Mouse (Mus musculus) thymus, adult 2 months (tissue): ENCODE results near the gene Usmg5. TPM values are rescaled to one million over a fixed set of nuclear protein-coding genes. Genes with fewer than 3 reads are reported as not detected.

Experiments
- DNase-seq: peaks from one replicate; pipeline ENCODE4 v3.0.0; 2021
- H3K27ac ChIP-seq: fragments of 200-500 bp; 2 replicates; pipeline ENCODE4 v1.5.1; 2012; ENCODE audit warnings: low read length, control low read depth; ENCODE audit not compliant: control insufficient read depth, insufficient read depth
- H3K27me3 ChIP-seq: fragments of 200-500 bp; 2 replicates; pipeline ENCODE4 v1.6.1; 2012; ENCODE audit warnings: mild to moderate bottlenecking, low read length, moderate library complexity, mixed read lengths; ENCODE audit not compliant: control insufficient read depth, insufficient read depth
- H3K36me3 ChIP-seq: fragments of 200-500 bp; 2 replicates; pipeline ENCODE4 v1.6.1; 2012; ENCODE audit warnings: mild to moderate bottlenecking, low read length, moderate library complexity; ENCODE audit not compliant: control insufficient read depth, insufficient read depth
- H3K4me1 ChIP-seq: fragments of 200-500 bp; replicated peaks from 2 replicates; pipeline ENCODE4 v1.6.1; 2012; ENCODE audit warnings: low read length; ENCODE audit not compliant: control insufficient read depth, insufficient read depth
- H3K4me3 ChIP-seq: fragments of 200-500 bp; 2 replicates; pipeline ENCODE4 v1.5.1; 2012; ENCODE audit warnings: mild to moderate bottlenecking, low read length, control low read depth, moderate library complexity; ENCODE audit not compliant: control insufficient read depth, insufficient read depth
- CTCF ChIP-seq: fragments of 200-500 bp; IDR thresholded peaks from 2 replicates; pipeline ENCODE4 v1.5.1; 2012; ENCODE audit warnings: mild to moderate bottlenecking, control low read depth, low read length, moderate library complexity, borderline replicate concordance; ENCODE audit not compliant: control insufficient read depth, poor library complexity, insufficient read depth; ENCODE audit errors: extremely low read depth
- POLR2A ChIP-seq: fragments of 200-500 bp; IDR thresholded peaks from 2 replicates; pipeline ENCODE4 v1.6.1; 2012; ENCODE audit warnings: mild to moderate bottlenecking, low read length, control low read depth, moderate library complexity; ENCODE audit not compliant: control insufficient read depth, poor library complexity, insufficient read depth; ENCODE audit errors: extremely low read depth
- WGBS: fragments of 180-500 bp; shearing (Covaris S2); methylation state at CpG from one replicate; pipeline ENCODE4 v1.1.7; 2018; 5-methylcytosine and 5-hydroxymethylcytosine counted together
- polyA plus RNA-seq: library from polyadenylated mRNA; depleted of rRNA; stranded (reverse); fragments of >200 nt; gene quantifications from 2 replicates; pipeline ENCODE4 v1.2.3, GENCODE M21; 2012

Usmg5 gene
- polyA plus RNA-seq, 1 experiment, result 114 TPM

DNA sequence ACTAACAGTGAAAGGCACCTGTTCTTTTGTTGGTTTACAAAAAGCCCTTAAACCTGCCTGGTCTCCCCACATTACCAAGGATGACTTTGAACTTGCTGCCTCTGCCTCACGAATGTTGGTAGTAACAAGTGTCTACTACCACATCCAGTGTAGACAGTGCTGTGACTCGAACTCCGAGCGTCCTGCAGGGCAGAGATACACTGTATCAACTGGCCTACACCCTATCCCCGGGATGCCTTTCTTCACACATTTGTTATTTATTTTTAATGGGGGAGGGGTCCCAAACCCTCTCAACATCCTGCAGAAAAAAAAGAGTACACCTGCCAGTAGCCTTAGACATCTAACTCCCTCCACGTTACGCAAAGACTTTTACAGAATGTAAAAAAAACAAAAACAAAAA is 40.6 kb downstream of the Usmg5 start:
- Histone ChIP-seq H3K27me3 (no peaks in the 10 kb centered on the region), H3K4me1 (peaks cover 6% of the 10 kb centered on the region), H3K27ac (no peak overlapping the region), H3K4me3 (peak overlapping the region; percentile 83), H3K36me3 (peaks cover 3% of the 10 kb centered on the region; the same call in 1 of the 2 replicates)
- WGBS, result 6% methylated on average over 7 of the region's 7 CpGs
- no peak for DNase-seq
- TF ChIP-seq POLR2A (no peak), CTCF (no peak)

DNA sequence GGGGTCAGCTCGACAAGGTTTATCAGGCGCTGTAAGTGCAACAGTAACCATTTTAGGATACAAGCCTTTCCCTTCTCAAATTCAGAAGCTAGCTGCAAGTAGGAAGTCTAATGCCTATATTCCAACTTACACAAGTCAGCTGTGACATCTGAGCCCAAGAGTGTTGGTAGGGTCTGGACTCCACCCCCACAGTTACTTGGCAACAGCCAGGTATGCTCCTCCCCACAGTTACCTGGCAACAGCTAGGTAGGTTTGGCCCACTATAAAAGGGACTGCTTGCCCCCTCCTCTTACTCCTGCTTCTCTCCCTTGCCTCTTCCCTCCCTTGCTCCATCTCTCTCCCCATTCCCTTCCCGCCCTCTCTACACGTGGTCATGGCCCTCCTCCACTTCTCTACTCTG is 41.4 kb downstream of the Usmg5 start:
- peaks cover 6% of the 10 kb centered on the region for H3K4me1 ChIP-seq
- H3K27ac ChIP-seq, result no peak overlapping the region
- TF ChIP-seq POLR2A (no peak), CTCF (no peak)
- no peak overlapping the region for H3K4me3 ChIP-seq
- no peaks in the 10 kb centered on the region for H3K27me3 ChIP-seq
- no peak for DNase-seq
- peaks cover 3% of the 10 kb centered on the region; the same call in 1 of the 2 replicates for H3K36me3 ChIP-seq
- 83% methylated on average over 4 of the region's 4 CpGs for WGBS

GRCm38 (mm10) chr19:47047236-47047833 is 43.1 kb downstream of the Usmg5 start:
- DNase-seq, result no peak
- WGBS, result 94% methylated on average over 13 of the region's 13 CpGs
- H3K4me1 ChIP-seq, result peaks cover 6% of the 10 kb centered on the region

GRCm38 (mm10) chr19:47046343-47046742 is 44.1 kb downstream of the Usmg5 start:
- Histone ChIP-seq H3K36me3 (peaks cover 5% of the 10 kb centered on the region; the same call in 1 of the 2 replicates), H3K4me3 (no peak overlapping the region), H3K4me1 (peaks cover 6% of the 10 kb centered on the region), H3K27ac (no peak overlapping the region), H3K27me3 (no peaks in the 10 kb centered on the region)
- no peak for TF ChIP-seq POLR2A
- TF ChIP-seq CTCF, result no peak
- DNase-seq, result no peak
- 96% methylated on average over 1 of the region's 1 CpGs for WGBS

More at GRCm38 (mm10) chr19:47047236-47047833, 43.1 kb downstream of the Usmg5 start:
- Histone ChIP-seq H3K36me3 (peaks cover 3% of the 10 kb centered on the region; the same call in 1 of the 2 replicates), H3K27me3 (no peaks in the 10 kb centered on the region), H3K4me3 (no peak overlapping the region), H3K27ac (no peak overlapping the region)
- no peak for TF ChIP-seq CTCF
- no peak for TF ChIP-seq POLR2A

GRCm38 (mm10) chr19:47043608-47044007 is 46.8 kb downstream of the Usmg5 start:
- WGBS, result 95% methylated on average over 3 of the region's 3 CpGs
- Histone ChIP-seq H3K27ac (no peak overlapping the region), H3K4me1 (no peaks in the 10 kb centered on the region), H3K27me3 (no peaks in the 10 kb centered on the region), H3K4me3 (no peak overlapping the region), H3K36me3 (peaks cover 19% of the 10 kb centered on the region)
- no peak for TF ChIP-seq POLR2A
- no peak for TF ChIP-seq CTCF
- no peak for DNase-seq

GRCm38 (mm10) chr19:47040720-47041473 is 49.5 kb downstream of the Usmg5 start:
- H3K4me3 ChIP-seq, result no peak overlapping the region
- peaks cover 24% of the 10 kb centered on the region for H3K36me3 ChIP-seq
- TF ChIP-seq CTCF (no peak), POLR2A (no peak)
- H3K27me3 ChIP-seq, result no peaks in the 10 kb centered on the region
- 94% methylated on average over 3 of the region's 3 CpGs for WGBS
- no peaks in the 10 kb centered on the region for H3K4me1 ChIP-seq
- no peak for DNase-seq
- H3K27ac ChIP-seq, result no peak overlapping the region
